Mouse (Mus musculus): ENCODE data around the gene Kbtbd4. TPM values are rescaled to one million over a fixed set of nuclear protein-coding genes. Genes with fewer than 3 reads are reported as not detected.

Kbtbd4 gene
- 26.1 and 35.8 TPM in 2 replicates for total RNA-seq (2017)

- peak; percentile 96 for ATAC-seq (replicated peaks; ENCODE audit: low read depth, poor library complexity, severe bottlenecking)
These were observed at the start of gene Kbtbd4, which contains the start of gene Ndufs3 for GRCm38 (mm10) chr2:90904076-90904855. Kbtbd4 (plus strand) TSS chr2:90904740. Ndufs3 (minus strand) TSS chr2:90904827.

GRCm38 (mm10) chr2:90861486-90861885 lies 43.1 kb upstream of the Kbtbd4 start:
- ATAC-seq (replicated peaks; ENCODE audit: low read depth, poor library complexity, severe bottlenecking) = no peak

- no peak for ATAC-seq (replicated peaks; ENCODE audit: low read depth, poor library complexity, severe bottlenecking)
These were observed 40.4 kb upstream of the Kbtbd4 start for GRCm38 (mm10) chr2:90864184-90864583.

GRCm38 (mm10) chr2:90866524-90866923 lies 38.0 kb upstream of the Kbtbd4 start:
- ATAC-seq (replicated peaks; ENCODE audit: low read depth, poor library complexity, severe bottlenecking) = peak; percentile 86

GRCm38 (mm10) chr2:90870136-90870601 lies 34.4 kb upstream of the Kbtbd4 start:
- peak; percentile 79 for ATAC-seq (replicated peaks; ENCODE audit: low read depth, poor library complexity, severe bottlenecking)

- ATAC-seq (replicated peaks; ENCODE audit: low read depth, poor library complexity, severe bottlenecking) = no peak
These were observed 33.2 kb upstream of the Kbtbd4 start for GRCm38 (mm10) chr2:90871180-90871961.

GRCm38 (mm10) chr2:90874025-90874424 lies 30.5 kb upstream of the Kbtbd4 start:
- ATAC-seq (replicated peaks; ENCODE audit: low read depth, poor library complexity, severe bottlenecking) = no peak

GRCm38 (mm10) chr2:90875239-90875638 lies 29.3 kb upstream of the Kbtbd4 start:
- no peak for ATAC-seq (replicated peaks; ENCODE audit: low read depth, poor library complexity, severe bottlenecking)

- ATAC-seq (replicated peaks; ENCODE audit: low read depth, poor library complexity, severe bottlenecking) = no peak
These were observed 26.8 kb upstream of the Kbtbd4 start for GRCm38 (mm10) chr2:90877584-90878259.

GRCm38 (mm10) chr2:90879419-90879818 lies 25.1 kb upstream of the Kbtbd4 start:
- no peak for ATAC-seq (replicated peaks; ENCODE audit: low read depth, poor library complexity, severe bottlenecking)

GRCm38 (mm10) chr2:90880144-90880785 lies 24.3 kb upstream of the Kbtbd4 start:
- no peak for ATAC-seq (replicated peaks; ENCODE audit: low read depth, poor library complexity, severe bottlenecking)

- no peak for ATAC-seq (replicated peaks; ENCODE audit: low read depth, poor library complexity, severe bottlenecking)
These were observed 22.7 kb upstream of the Kbtbd4 start for GRCm38 (mm10) chr2:90881824-90882223.

GRCm38 (mm10) chr2:90885218-90886041 lies 19.1 kb upstream of the Kbtbd4 start, which contains the start of gene C1qtnf4:
C1qtnf4 (plus strand) TSS chr2:90885860.
- ATAC-seq (replicated peaks; ENCODE audit: low read depth, poor library complexity, severe bottlenecking) = peak; percentile 27; the same call in 1 of the 2 replicates

GRCm38 (mm10) chr2:90886436-90886835 lies 18.1 kb upstream of the Kbtbd4 start:
- no peak for ATAC-seq (replicated peaks; ENCODE audit: low read depth, poor library complexity, severe bottlenecking)

- no peak for ATAC-seq (replicated peaks; ENCODE audit: low read depth, poor library complexity, severe bottlenecking)
These were observed 16.9 kb upstream of the Kbtbd4 start for GRCm38 (mm10) chr2:90887627-90888026.

GRCm38 (mm10) chr2:90889550-90890548 lies 14.7 kb upstream of the Kbtbd4 start:
- ATAC-seq (replicated peaks; ENCODE audit: low read depth, poor library complexity, severe bottlenecking) = peak; percentile 22

- ATAC-seq (replicated peaks; ENCODE audit: low read depth, poor library complexity, severe bottlenecking) = no peak
These were observed 10.8 kb upstream of the Kbtbd4 start for GRCm38 (mm10) chr2:90893673-90894298.

All from common myeloid progenitor, adult 5-6 weeks (primary cell).